Mouse (Mus musculus) hindbrain, embryonic 11.5 days (tissue): ENCODE results near the gene Cnot6. TPM values are rescaled to one million over a fixed set of nuclear protein-coding genes. Genes with fewer than 3 reads are reported as not detected.

Experiments used
- ATAC-seq: fragments of 200-750 bp; cut with Nextera tagmentation; 2 replicates; pipeline ENCODE4 v1.8.0; 2017; ENCODE audit warnings: mild to moderate bottlenecking, moderate TSS enrichment, moderate library complexity; ENCODE audit not compliant: low FRiP score
- DNase-seq: peaks from one replicate; pipeline ENCODE4 v3.0.0-alpha.2; 2015; ENCODE audit warnings: low spot score
- H3K27ac ChIP-seq: fragments of 300-500 bp; sonication (generic); 2 replicates; pipeline ENCODE4 v1.5.1; 2014; ENCODE audit warnings: mild to moderate bottlenecking, low read depth, low read length
- H3K27me3 ChIP-seq: fragments of 300-500 bp; sonication (generic); 2 replicates; pipeline ENCODE4 v1.6.1; 2014; ENCODE audit warnings: mild to moderate bottlenecking, low read length, moderate library complexity, mixed read lengths; ENCODE audit not compliant: control insufficient read depth, insufficient read depth
- H3K36me3 ChIP-seq: fragments of 300-500 bp; sonication (generic); 2 replicates; pipeline ENCODE4 v1.6.1; 2014; ENCODE audit warnings: mild to moderate bottlenecking, low read length, moderate library complexity, mixed read lengths; ENCODE audit not compliant: control insufficient read depth, insufficient read depth
- H3K4me1 ChIP-seq: fragments of 300-500 bp; sonication (generic); replicated peaks from 2 replicates; pipeline ENCODE4 v1.6.1; 2014; ENCODE audit warnings: low read length, mixed read lengths; ENCODE audit not compliant: control insufficient read depth, insufficient read depth
- H3K4me2 ChIP-seq: fragments of 300-500 bp; sonication (generic); replicated peaks from 2 replicates; pipeline ENCODE4 v1.6.1; 2014; ENCODE audit warnings: mild to moderate bottlenecking, low read depth, low read length
- H3K4me3 ChIP-seq: fragments of 300-500 bp; sonication (generic); 2 replicates; pipeline ENCODE4 v1.5.1; 2014; ENCODE audit warnings: low read depth, low read length
- H3K9ac ChIP-seq: fragments of 300-500 bp; sonication (generic); 2 replicates; pipeline ENCODE4 v1.6.1; 2014; ENCODE audit warnings: low read depth, low read length
- H3K9me3 ChIP-seq: fragments of 300-500 bp; sonication (generic); 2 replicates; pipeline ENCODE4 v1.6.1; 2016; ENCODE audit warnings: low read length; ENCODE audit not compliant: control insufficient read depth
- WGBS: fragments of 180-500 bp; shearing (Covaris S2); extraction: QIAGEN DNeasy Blood & Tissue Kit; methylation state at CpG from one replicate; pipeline ENCODE4 v1.1.7; 2014; 5-methylcytosine and 5-hydroxymethylcytosine counted together
- polyA plus RNA-seq: library from polyadenylated mRNA; unstranded; fragments of >200 nt; fragmentation: Nextera tagmentation; extraction: Ambion mirVana; gene quantifications from 2 replicates; pipeline ENCODE4 v1.2.1, GENCODE M21; 2014

Gene Cnot6
- polyA plus RNA-seq, 1 experiment from 2014 or later, result 65.3 TPM

DNA sequence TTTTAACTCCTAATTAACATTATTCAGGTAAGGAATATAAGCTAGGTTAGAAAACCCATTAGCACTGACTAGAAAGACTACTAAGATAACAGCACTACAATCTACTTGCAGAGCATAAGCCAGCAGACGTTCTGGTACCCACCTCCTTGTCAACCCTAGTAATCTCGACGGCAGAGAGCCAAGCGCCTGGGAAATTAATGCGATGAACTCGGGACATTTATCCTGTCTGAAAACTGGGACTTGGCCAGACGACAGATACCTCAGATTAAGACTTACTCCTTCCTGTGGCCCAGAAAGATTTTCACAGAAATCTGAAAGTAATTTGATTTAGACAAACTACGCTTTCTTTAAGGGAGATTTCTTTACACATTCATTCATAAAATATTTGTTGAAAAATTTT lies 7.7 kb downstream of the Cnot6 start:
- H3K4me3 ChIP-seq, result no peak overlapping the region
- no peak overlapping the region for H3K9ac ChIP-seq
- H3K4me1 ChIP-seq, result no peaks in the 10 kb centered on the region
- no peaks in the 10 kb centered on the region for H3K27me3 ChIP-seq
- 90% methylated on average over 8 of the region's 8 CpGs for WGBS
- H3K36me3 ChIP-seq, result peaks cover 13% of the 10 kb centered on the region; the same call in 1 of the 2 replicates
- no peak for DNase-seq
- H3K4me2 ChIP-seq, result no peak overlapping the region
- ATAC-seq, result no peak
- no peak overlapping the region for H3K27ac ChIP-seq
- no peaks in the 10 kb centered on the region for H3K9me3 ChIP-seq

DNA sequence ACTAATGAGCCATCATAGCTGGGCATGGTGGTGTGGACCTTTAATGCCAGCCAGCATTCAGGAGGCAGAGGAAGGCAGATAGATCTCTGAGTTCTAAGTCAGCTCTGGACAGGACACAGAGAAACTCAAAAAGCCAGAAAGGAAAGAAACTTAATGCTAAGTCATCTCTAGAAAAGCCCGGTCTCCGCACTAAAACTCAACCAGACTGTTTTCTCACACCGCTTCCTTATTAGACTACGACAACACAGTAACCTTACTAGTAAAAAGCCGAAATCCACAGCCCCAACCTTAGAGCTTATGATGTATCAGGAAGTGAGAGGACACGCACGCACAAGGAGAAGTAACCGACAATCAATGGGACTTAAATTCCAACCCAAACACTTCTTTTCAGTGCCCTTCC lies 10.5 kb downstream of the Cnot6 start:
- H3K27me3 ChIP-seq, result no peaks in the 10 kb centered on the region
- H3K9ac ChIP-seq, result no peak overlapping the region
- 99% methylated on average over 8 of the region's 8 CpGs for WGBS
- no peak overlapping the region for H3K4me2 ChIP-seq
- peaks cover 13% of the 10 kb centered on the region; the same call in 1 of the 2 replicates for H3K36me3 ChIP-seq
- H3K9me3 ChIP-seq, result no peaks in the 10 kb centered on the region
- H3K4me1 ChIP-seq, result no peaks in the 10 kb centered on the region
- no peak overlapping the region for H3K27ac ChIP-seq
- no peak overlapping the region for H3K4me3 ChIP-seq
- ATAC-seq, result no peak
- DNase-seq, result no peak

DNA sequence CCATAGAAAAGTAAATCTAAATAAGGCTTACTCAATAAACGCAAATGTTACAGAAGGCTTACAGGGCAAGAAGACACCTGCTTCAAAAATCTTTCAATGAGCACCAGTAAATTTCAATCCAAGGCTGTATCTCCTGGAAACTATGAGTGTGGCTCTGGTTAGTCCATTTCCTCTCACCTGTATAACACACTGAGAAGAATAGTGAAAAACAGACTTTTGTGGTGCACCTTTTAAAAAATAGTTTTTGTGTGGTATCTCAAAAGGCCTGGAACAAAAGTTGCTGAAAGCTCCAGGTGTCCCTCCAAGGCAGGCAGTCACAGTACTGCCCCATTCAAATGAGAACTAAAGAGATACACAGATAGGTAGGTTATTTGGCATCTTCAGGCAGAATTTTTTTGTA lies 13.4 kb downstream of the Cnot6 start:
- Histone ChIP-seq H3K9me3 (no peaks in the 10 kb centered on the region), H3K4me2 (no peak overlapping the region), H3K27ac (no peak overlapping the region), H3K4me1 (no peaks in the 10 kb centered on the region), H3K36me3 (peaks cover 7% of the 10 kb centered on the region; the same call in 1 of the 2 replicates), H3K27me3 (no peaks in the 10 kb centered on the region), H3K9ac (no peak overlapping the region), H3K4me3 (no peak overlapping the region)
- ATAC-seq (no peak), DNase-seq (no peak)
- WGBS, result 96% methylated on average over 1 of the region's 1 CpGs

DNA sequence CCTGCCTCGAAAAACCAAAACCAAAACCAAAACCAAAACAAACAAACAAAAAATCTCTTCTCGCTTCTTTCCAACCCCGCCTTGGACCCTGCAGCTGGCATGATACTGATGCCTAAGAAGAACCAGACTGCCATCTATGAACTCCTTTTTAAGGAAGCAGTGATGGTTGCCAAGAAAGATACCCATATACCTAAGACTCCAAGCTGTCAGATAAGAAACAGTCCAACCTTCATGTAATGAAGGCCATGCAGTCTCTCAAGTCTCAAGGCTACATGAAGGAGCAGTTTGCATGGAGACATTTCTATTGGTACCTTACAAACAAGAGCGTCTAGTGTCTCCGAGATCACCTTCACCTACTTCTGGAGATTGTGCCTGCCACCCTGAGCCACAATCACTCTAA lies 14.7 kb downstream of the Cnot6 start:
- Histone ChIP-seq H3K4me2 (no peak overlapping the region), H3K27ac (no peak overlapping the region), H3K9ac (no peak overlapping the region), H3K4me3 (no peak overlapping the region), H3K36me3 (peaks cover 7% of the 10 kb centered on the region; the same call in 1 of the 2 replicates), H3K9me3 (no peaks in the 10 kb centered on the region), H3K27me3 (no peaks in the 10 kb centered on the region), H3K4me1 (no peaks in the 10 kb centered on the region)
- DNase-seq, result no peak
- no peak for ATAC-seq
- 95% methylated on average over 5 of the region's 5 CpGs for WGBS

DNA sequence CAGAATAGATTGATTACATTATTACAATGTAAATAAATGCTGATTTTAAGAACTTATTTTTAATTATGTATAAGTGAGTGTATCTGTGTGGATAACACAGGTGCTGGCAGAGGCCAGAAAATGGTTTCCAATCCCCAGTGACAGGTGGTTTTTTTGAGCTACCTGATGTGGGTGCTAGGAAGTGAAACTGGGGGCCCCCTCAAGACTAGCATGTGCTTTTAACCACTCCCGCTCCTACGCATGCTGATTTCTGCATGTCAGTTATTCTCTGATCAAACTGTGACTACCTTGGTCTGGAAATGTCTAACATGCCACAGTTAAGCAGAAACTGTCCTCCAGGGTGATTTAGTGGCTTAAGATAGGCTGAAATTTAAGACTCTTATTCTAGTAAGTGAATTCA lies 16.1 kb downstream of the Cnot6 start:
- DNase-seq (no peak), ATAC-seq (no peak)
- 93% methylated on average over 2 of the region's 2 CpGs for WGBS
- H3K4me2 ChIP-seq, result no peak overlapping the region
- H3K4me3 ChIP-seq, result no peak overlapping the region
- H3K27me3 ChIP-seq, result no peaks in the 10 kb centered on the region
- H3K36me3 ChIP-seq, result peaks cover 3% of the 10 kb centered on the region; the same call in 1 of the 2 replicates
- no peak overlapping the region for H3K27ac ChIP-seq
- H3K4me1 ChIP-seq, result no peaks in the 10 kb centered on the region
- H3K9me3 ChIP-seq, result no peaks in the 10 kb centered on the region
- H3K9ac ChIP-seq, result no peak overlapping the region

DNA sequence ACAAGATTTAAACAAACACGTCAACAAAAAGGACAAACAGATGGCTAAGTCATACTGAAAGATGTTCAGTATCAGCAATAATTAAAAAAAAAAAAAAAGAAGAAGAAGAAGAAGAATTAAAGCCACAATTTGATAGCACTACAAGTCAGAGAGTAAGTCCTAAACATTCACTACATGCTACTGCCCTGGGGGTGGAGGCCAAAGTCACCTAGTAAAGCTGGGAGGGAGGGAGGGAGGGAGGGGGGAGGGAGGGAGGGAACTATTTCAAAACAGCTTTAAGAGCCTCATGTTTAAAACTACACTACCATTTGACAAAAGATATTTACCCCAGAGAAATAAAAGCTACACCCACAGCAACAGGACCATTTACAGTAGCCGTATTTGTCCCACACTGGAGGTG lies 16.8 kb downstream of the Cnot6 start:
- Histone ChIP-seq H3K27me3 (no peaks in the 10 kb centered on the region), H3K36me3 (no peaks in the 10 kb centered on the region), H3K9me3 (no peaks in the 10 kb centered on the region), H3K4me1 (no peaks in the 10 kb centered on the region), H3K9ac (no peak overlapping the region), H3K27ac (no peak overlapping the region), H3K4me3 (no peak overlapping the region), H3K4me2 (no peak overlapping the region)
- ATAC-seq (no peak), DNase-seq (no peak)
- 96% methylated on average over 2 of the region's 2 CpGs for WGBS

DNA sequence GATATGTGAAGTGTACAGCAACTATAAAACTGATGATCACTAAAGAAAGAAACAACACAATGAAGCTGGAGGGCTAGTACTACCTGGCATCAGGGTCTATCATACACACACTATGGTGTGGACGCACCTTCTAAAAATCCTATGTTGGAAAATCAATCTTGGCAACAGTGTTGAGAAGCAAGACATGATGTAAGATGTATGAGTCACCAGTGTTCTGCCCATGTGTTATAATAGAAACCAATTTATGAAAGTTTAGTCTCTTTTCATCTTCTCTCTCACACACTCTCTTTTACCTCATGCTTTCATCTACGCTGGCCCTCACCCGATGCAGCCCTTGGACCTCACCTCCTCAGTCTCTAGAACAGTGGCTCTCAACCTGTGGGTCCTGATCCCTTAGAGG lies 17.5 kb downstream of the Cnot6 start:
- no peak overlapping the region for H3K9ac ChIP-seq
- H3K4me2 ChIP-seq, result no peak overlapping the region
- WGBS, result 91% methylated on average over 3 of the region's 3 CpGs
- no peaks in the 10 kb centered on the region for H3K36me3 ChIP-seq
- ATAC-seq, result no peak
- no peaks in the 10 kb centered on the region for H3K9me3 ChIP-seq
- no peak overlapping the region for H3K27ac ChIP-seq
- H3K4me3 ChIP-seq, result no peak overlapping the region
- DNase-seq, result no peak
- H3K27me3 ChIP-seq, result no peaks in the 10 kb centered on the region
- no peaks in the 10 kb centered on the region for H3K4me1 ChIP-seq

DNA sequence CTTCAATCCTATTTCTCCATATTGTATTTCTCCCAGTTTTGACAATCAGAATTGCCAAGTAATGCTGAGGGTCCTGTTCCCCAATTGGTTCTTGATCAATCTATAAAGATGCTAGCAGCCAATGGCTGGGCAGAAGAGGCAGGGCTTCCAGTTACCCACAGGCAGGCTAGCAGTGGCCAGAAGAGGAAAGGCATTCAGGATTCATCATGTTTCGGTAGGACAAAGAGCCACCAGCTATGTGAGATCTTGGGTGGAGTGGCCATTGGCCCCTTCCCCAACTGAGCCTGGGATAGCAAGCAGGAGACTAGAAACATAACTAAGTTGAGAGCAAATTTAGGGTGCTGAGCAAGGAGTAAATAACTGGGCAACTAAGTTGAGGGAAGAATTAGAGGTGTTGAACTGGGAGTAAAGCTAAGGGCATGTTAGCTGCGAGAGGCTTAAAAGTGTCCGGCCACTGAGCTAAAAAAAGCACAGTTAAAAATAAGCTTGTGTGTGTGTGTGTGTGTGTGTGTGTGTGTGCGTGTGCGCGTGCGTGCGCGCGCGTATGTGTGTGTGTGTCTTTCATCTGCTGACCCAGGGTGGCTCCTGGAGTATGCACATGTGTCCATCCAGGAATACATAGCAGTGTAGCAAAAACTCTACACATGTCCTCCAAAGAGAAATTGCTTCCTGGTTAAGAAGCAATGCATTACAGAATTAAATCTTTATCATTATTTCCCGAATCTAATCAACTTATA lies 28.1 kb downstream of the Cnot6 start:
- ATAC-seq, result no peak
- Histone ChIP-seq H3K4me2 (no peak overlapping the region), H3K27ac (no peak overlapping the region), H3K4me3 (no peak overlapping the region), H3K9ac (no peak overlapping the region), H3K4me1 (no peaks in the 10 kb centered on the region), H3K36me3 (peaks cover 15% of the 10 kb centered on the region), H3K9me3 (no peaks in the 10 kb centered on the region), H3K27me3 (no peaks in the 10 kb centered on the region)
- no peak for DNase-seq
- WGBS, result 90% methylated on average over 12 of the region's 12 CpGs

DNA sequence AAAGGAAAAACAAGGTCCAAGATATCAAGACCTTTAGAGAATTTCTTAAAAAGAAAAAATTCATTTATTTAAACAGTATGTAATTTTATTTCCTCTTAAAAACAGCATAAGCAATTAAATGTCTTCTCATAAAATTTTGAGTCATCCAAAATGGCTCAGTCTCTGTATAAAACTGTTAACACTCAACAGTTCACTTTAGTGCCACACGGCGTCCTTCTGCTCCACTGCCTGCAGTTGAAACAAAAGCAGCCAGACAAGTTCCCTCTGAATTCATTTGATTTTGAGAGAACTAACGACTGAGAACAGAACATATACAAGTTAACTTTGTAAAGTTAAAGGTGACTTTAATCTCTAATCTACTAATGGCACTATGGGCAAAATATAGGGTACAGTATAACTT lies 39.1 kb downstream of the Cnot6 start:
- no peaks in the 10 kb centered on the region for H3K9me3 ChIP-seq
- no peak overlapping the region for H3K4me2 ChIP-seq
- DNase-seq (no peak), ATAC-seq (no peak)
- no peak overlapping the region for H3K4me3 ChIP-seq
- no peak overlapping the region for H3K27ac ChIP-seq
- H3K36me3 ChIP-seq, result peaks cover 12% of the 10 kb centered on the region; the same call in 1 of the 2 replicates
- no peaks in the 10 kb centered on the region for H3K27me3 ChIP-seq
- WGBS, result 89% methylated on average over 3 of the region's 3 CpGs
- no peak overlapping the region for H3K9ac ChIP-seq
- no peaks in the 10 kb centered on the region for H3K4me1 ChIP-seq
